Mouse (Mus musculus) ES-E14 (cell line): Measurements from ENCODE around the gene Senp1. TPM values are rescaled to one million over a fixed set of nuclear protein-coding genes. Genes with fewer than 3 reads are reported as not detected.

Experiments used
- DNase-seq: peaks from one replicate; pipeline ENCODE4 v3.0.0-alpha.2; 2013; ENCODE audit warnings: low read depth, low spot score
- H3K27ac ChIP-seq: 2 replicates; pipeline ENCODE4 v1.5.1; 2012; ENCODE audit warnings: low read depth, mild to moderate bottlenecking, low read length, moderate library complexity, mixed read lengths; ENCODE audit not compliant: poor library complexity, insufficient read depth, severe bottlenecking
- H3K36me3 ChIP-seq: 2 replicates; pipeline ENCODE4 v1.6.1; 2012; ENCODE audit warnings: mild to moderate bottlenecking, low read length, moderate library complexity, mixed read lengths; ENCODE audit not compliant: control insufficient read depth, poor library complexity, insufficient read depth, severe bottlenecking
- H3K4me1 ChIP-seq, 2 experiments: fragments of 150-350 bp in 1 of 2; sonication (generic) in 1 of 2; 2 replicates each; pipeline ENCODE4 v1.6.1; 2012; ENCODE audit warnings: low read length in 2 of 2, mild to moderate bottlenecking in 1 of 2, mixed read lengths in 1 of 2; ENCODE audit not compliant: control insufficient read depth in 2 of 2, insufficient read depth in 2 of 2, poor library complexity in 1 of 2
- H3K4me3 ChIP-seq, 2 experiments: fragments of 150-350 bp in 1 of 2; sonication (generic) in 1 of 2; 2 replicates each; pipeline ENCODE4 v1.5.1; 2012; ENCODE audit warnings: low read length in 2 of 2, low read depth in 1 of 2, mild to moderate bottlenecking in 1 of 2, mixed read lengths in 1 of 2; ENCODE audit not compliant: insufficient read depth in 1 of 2, poor library complexity in 1 of 2, severe bottlenecking in 1 of 2
- H3K9ac ChIP-seq: 2 replicates; pipeline ENCODE4 v1.6.1; 2012; ENCODE audit warnings: low read depth, mild to moderate bottlenecking, low read length, mixed read lengths; ENCODE audit not compliant: poor library complexity, insufficient read depth, severe bottlenecking
- H3K9me3 ChIP-seq: fragments of 150-350 bp; sonication (generic); 2 replicates; pipeline ENCODE4 v1.6.1; 2012; ENCODE audit warnings: low read depth, mild to moderate bottlenecking, low read length; ENCODE audit not compliant: control insufficient read depth, insufficient read depth
- CHD2 ChIP-seq: IDR thresholded peaks from 2 replicates; pipeline ENCODE4 v1.6.1; 2014; ENCODE audit warnings: mild to moderate bottlenecking, low read depth, low read length, inconsistent platforms
- HCFC1 ChIP-seq: IDR thresholded peaks from 2 replicates; pipeline ENCODE4 v1.6.1; 2012; ENCODE audit warnings: low read length, inconsistent platforms, borderline replicate concordance; ENCODE audit not compliant: insufficient read depth
- MAFK ChIP-seq: IDR thresholded peaks from 2 replicates; pipeline ENCODE4 v1.6.1; 2014; ENCODE audit warnings: mild to moderate bottlenecking, low read depth, low read length, inconsistent platforms; ENCODE audit not compliant: insufficient read depth
- ZC3H11A ChIP-seq: IDR thresholded peaks from 2 replicates; pipeline ENCODE4 v1.6.1; 2012; ENCODE audit warnings: low read depth, mild to moderate bottlenecking, inconsistent platforms, low read length, borderline replicate concordance
- ZNF384 ChIP-seq: IDR thresholded peaks from 2 replicates; pipeline ENCODE4 v1.6.1; 2012; ENCODE audit warnings: low read depth, low read length, inconsistent platforms
- in situ Hi-C, 2 experiments: fragments of 600-800 bp; cut with MboI; formaldehyde crosslinking; loops; one replicate each; pipeline ENCODE4 v1.15.1; 2025; ENCODE audit warnings: low sequenced_read_pairs in 2 of 2, inconsistent platforms in 1 of 2; ENCODE audit not compliant: unreplicated experiment in 2 of 2
- total RNA-seq: library from RNA; depleted of rRNA; stranded (reverse); fragments of 300-350 nt; gene quantifications from 2 replicates; pipeline ENCODE4 v1.2.3, GENCODE M21; 2012

Senp1 gene
- total RNA-seq, 1 experiment, result 27.2 TPM

DNA sequence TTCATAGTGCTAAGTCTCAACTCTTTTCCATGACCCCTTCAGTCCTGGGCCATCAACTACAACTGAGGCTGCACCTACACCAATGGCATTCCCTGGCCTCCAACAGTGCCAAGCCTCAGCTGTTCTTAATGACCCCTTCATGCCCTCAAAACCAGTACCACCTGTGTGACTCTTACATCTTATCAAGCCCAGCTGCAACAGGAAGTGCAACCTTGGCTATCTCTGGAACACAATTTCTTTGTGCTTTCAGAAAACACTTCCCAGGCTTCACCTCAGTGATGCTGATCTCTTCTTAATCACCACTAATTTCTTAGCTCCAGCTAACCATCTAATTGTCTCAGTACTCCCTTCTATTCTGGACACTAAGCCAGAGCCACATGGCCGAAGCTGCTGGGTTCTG lies 4.7 kb downstream of the Senp1 start:
- in situ Hi-C loops, result no loop called here
- TF ChIP-seq ZC3H11A (no peak), MAFK (no peak), ZNF384 (no peak), CHD2 (no peak), HCFC1 (no peak)
- H3K9me3 ChIP-seq, result no peaks in the 10 kb centered on the region
- no peak overlapping the region for H3K27ac ChIP-seq
- H3K9ac ChIP-seq, result no peak overlapping the region
- no peak for DNase-seq
- H3K4me3 ChIP-seq, result no peak overlapping the region
- peaks cover 13% of the 10 kb centered on the region for H3K36me3 ChIP-seq
- H3K4me1 ChIP-seq, result peaks cover 0 to under 1% of the 10 kb centered on the region in 2 experiments; a peak in 1 of 4 replicates

DNA sequence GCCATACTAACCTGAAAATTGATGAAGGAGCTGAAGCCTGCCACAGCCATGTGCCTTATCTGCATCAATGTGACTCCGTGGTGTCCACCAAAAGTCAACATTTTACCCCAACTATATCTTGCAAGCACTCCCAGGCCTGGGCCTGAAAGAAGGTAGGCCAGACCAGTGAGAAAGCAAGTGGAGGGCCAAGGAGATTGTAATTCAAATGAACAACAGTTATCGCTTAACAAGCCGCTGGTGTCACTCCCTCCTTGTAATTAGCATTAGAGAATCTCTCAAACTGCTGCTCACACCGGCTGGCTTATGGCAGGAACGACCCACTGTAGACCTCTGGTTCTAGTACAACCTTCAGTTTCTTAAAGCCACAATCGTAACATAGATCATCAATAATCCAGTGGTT lies 16.6 kb downstream of the Senp1 start:
- H3K9me3 ChIP-seq, result no peaks in the 10 kb centered on the region
- no peak overlapping the region for H3K9ac ChIP-seq
- in situ Hi-C loops, result no loop called here
- H3K36me3 ChIP-seq, result peaks cover 21% of the 10 kb centered on the region
- no peak overlapping the region for H3K4me3 ChIP-seq
- H3K4me1 ChIP-seq, result peaks cover 6% of the 10 kb centered on the region in 2 experiments; a peak in 3 of 4 replicates
- peak; percentile 40 for DNase-seq
- no peak overlapping the region for H3K27ac ChIP-seq
- TF ChIP-seq MAFK (no peak), ZNF384 (no peak), ZC3H11A (no peak)

DNA sequence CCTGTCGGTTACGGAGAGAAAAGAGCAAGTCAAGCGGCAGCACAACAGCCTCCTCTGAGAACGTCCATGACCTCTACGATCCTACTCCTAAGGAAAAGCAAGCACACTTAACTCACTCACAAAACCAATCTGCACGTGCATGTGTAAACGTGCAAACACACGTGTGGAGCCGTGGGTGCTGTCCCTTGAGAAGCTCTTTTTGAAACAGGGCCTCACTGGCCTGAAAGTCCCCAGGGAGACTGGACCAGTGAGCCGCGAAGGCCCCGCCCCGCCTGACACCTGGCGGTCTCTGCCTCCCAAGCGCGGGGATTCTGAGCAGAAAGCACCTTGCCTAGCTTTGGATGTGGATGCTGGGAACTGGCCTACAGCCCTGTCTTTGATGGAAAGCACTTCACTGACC lies 18.5 kb downstream of the Senp1 start:
- TF ChIP-seq ZC3H11A (no peak), CHD2 (no peak), HCFC1 (no peak), ZNF384 (no peak), MAFK (no peak)
- Histone ChIP-seq H3K9ac (no peak overlapping the region), H3K36me3 (peaks cover 24% of the 10 kb centered on the region), H3K27ac (no peak overlapping the region), H3K4me1 (peaks cover 6% of the 10 kb centered on the region in 2 experiments; a peak in 3 of 4 replicates), H3K9me3 (no peaks in the 10 kb centered on the region), H3K4me3 (no peak overlapping the region)
- in situ Hi-C loops, result no loop called here
- DNase-seq, result no peak

- in situ Hi-C loops, result no loop called here
- Histone ChIP-seq H3K9ac (no peak overlapping the region), H3K4me1 (peaks cover 6% of the 10 kb centered on the region in 2 experiments; a peak in 3 of 4 replicates), H3K4me3 (no peak overlapping the region), H3K9me3 (no peaks in the 10 kb centered on the region), H3K27ac (no peak overlapping the region), H3K36me3 (peaks cover 28% of the 10 kb centered on the region)
- no peak for DNase-seq
- TF ChIP-seq ZNF384 (no peak), MAFK (no peak), HCFC1 (no peak), CHD2 (no peak), ZC3H11A (no peak)
Measured at GRCm38 (mm10) chr15:98074521-98074920, 19.0 kb downstream of the Senp1 start.

GRCm38 (mm10) chr15:98070376-98070775 lies 23.2 kb downstream of the Senp1 start:
- peaks cover 28% of the 10 kb centered on the region for H3K36me3 ChIP-seq
- H3K4me1 ChIP-seq, result 0 out of 4 replicates have a peak, but pooled peaks cover 0 to 2% of the 10 kb centered on the region in 2 experiments
- in situ Hi-C loops, result no loop called here
- no peaks in the 10 kb centered on the region for H3K9me3 ChIP-seq
- DNase-seq, result no peak
- no peak overlapping the region for H3K4me3 ChIP-seq
- TF ChIP-seq ZNF384 (no peak), MAFK (no peak), ZC3H11A (no peak), CHD2 (no peak)
- H3K9ac ChIP-seq, result no peak overlapping the region
- no peak overlapping the region for H3K27ac ChIP-seq
